Mouse (Mus musculus) adrenal gland, postnatal 10 days (tissue): ENCODE measurements around the gene Gng12. TPM values are rescaled to one million over a fixed set of nuclear protein-coding genes. Genes with fewer than 3 reads are reported as not detected.
"Not testable (repeated sequence)": the region's sequence is repeated elsewhere in the genome, so short reads cannot be mapped to it uniquely, and the experiment has no call there.

Experiments
- DNase-seq: peaks from one replicate; pipeline ENCODE4 v3.0.0; 2021; ENCODE audit warnings: mixed read lengths
- total RNA-seq, 2 experiments: library from RNA; stranded (reverse); gene quantifications; 2 replicates each; pipeline ENCODE4 v1.2.3; 2021

Gene Gng12
- total RNA-seq, 2 experiments from 2014 or later: 85.5 to 86.4 TPM

DNA sequence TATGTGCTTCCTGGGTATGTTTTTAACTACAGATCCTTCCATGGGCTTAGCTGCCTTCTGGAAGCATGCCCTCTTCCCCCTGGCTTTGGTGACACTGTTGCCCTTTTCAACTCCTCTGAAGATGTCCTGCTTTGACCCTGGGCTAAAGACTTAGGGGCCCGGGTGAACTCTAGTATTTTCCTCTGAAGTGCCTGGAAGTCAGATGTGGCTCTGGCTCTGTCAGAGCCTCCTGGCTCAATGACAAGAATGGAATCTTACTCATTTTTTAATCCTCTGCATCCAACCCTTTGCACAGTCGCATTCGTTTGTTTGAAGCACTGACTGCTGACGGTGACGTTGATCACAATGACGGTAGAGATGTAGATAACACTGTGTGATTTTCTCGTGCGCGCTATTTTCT is 96.0 kb downstream of the Gng12 start:
- DNase-seq: no peak

DNA sequence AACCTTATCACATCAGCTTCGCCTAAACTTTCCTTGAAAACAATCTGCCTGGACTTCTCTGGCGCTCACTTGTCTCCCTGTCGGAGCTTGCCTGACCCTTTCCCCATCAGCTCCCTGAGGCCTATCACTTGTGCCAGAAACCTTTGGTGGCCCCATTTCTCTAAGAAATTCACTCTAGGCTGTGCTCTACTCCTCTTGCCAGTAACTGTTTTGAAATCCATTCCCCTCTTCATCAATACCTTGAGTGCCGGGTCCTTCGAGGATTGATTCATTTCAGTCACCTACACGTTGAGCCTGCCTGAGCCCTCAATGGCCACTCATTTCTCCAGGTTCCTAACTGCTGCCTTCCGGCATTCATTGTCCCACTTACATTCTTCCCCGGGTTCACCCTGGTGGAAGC is 96.6 kb downstream of the Gng12 start:
- no peak for DNase-seq

GRCm38 (mm10) chr6:66994981-66995380 is 98.8 kb downstream of the Gng12 start:
- DNase-seq: no peak

- no peak for DNase-seq
Observed at GRCm38 (mm10) chr6:66995825-66996224, 99.6 kb downstream of the Gng12 start.

GRCm38 (mm10) chr6:66996257-66996656 is 100.1 kb downstream of the Gng12 start:
- DNase-seq: no peak

DNA sequence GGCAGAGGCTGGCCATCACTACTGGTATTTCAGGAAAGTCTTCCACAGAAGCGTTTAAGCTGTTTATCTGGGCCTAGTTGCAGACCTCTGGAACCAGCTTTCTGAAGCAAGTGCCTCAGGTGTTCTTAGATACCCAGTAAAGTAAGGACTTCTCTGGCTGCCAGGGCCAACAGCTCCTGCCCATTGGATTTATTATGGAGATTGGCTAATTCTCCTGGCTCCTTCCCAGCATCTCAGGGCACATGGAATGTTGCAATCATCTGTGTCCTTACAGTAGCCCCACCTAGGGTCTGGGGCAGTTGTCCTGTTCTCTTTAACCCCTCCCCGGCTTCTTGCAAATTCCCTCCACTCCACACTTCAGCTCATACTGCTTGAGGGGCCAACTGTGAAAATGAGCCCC is 102.4 kb downstream of the Gng12 start:
- peak; percentile 70 for DNase-seq

DNA sequence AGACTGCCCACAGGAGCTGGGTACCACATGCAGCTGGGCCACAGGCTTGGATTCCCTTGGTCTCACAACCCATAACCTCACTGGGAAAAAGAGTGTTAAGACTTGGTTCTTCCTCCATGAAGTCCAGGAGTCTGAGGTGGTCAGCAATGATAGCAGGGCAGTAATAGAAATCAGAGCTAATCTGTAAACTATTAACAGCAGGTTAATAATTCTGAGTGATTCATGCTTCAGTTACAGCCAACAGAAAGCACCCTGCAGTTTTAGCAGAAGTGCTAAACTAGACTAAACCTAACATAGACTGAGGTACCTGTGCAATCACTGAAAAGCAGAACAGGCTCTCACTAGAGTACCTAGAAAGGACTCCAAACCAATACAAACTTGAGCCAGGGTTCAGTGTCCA is 103.6 kb downstream of the Gng12 start:
- DNase-seq: no peak

DNA sequence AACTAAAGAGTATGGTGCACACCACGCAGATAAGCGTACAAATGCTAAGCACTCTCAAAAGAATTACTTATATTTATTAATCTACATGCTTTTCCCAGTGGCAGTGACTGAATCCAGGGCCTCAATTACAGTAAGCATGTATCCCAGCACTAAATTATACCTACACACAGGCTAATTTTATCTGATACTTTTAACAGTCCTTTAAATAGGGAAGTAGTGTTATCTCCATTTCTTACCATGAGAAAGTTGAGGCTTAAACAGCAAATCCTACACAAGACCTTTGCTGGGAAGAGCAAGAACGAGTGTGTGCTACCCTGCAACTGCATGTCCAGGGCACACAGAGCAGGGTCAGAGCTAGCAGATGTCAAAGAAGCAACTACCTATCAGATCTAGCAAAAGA is 113.7 kb downstream of the Gng12 start:
- no peak for DNase-seq

GRCm38 (mm10) chr6:67010370-67011216 is 114.4 kb downstream of the Gng12 start:
- no peak for DNase-seq

GRCm38 (mm10) chr6:67011217-67011518 is 115.0 kb downstream of the Gng12 start:
- DNase-seq: no peak

GRCm38 (mm10) chr6:67013293-67013948 is 117.2 kb downstream of the Gng12 start:
- no peak for DNase-seq

DNA sequence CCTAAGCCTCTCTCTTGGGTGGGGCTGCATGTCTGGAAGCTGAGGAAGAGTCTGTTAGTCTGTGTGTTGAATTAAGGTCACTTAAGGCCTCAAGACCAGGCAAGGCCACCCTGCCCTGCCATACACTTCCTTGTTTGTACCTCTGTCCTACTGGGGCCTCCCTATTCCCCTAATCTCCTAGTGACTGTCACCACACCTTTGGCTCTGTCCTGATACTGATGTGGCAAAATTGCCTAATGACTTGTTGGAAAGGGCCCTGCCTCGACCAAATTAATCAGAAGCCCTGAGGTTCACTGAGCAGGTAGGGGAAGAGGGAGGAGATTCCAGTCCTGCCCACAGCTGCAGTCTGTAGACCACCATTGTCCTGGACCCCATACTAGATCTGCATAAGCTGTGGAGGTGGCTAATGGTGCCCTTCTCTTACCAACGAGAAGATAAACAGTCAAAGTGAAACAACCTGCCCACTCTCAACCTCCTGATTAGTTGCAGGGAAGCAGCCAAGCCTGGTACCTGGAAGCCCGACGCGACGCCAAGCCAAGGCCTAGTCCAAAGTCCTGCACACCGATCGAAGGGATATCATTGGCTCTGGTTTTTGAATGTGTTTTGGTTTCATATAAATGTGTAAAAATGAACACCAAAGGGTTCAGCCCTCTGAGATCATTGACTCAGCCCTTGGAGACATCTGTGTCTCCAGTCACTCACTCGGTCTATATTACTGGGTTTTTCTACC is 117.9 kb downstream of the Gng12 start:
- DNase-seq: no peak

DNA sequence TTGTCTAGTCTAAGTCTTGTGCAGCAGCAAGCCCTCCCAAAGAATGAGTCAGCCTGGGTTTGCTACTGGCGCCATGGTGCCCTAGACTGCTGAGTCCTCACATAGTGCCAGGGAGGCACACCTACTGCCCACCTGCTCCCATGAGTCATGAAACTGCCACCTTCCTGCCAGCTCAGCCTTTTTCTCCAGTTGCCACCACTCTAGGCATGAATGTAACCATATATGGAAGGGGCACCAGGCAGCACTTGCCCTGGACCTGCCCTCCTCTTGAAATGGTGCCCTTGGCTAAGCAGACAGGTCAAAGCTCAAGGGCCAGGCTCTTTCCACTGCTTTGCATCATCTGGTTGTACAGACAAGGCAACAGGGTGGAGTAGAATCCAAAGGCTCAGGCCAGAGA is 118.5 kb downstream of the Gng12 start:
- peak; percentile 30 for DNase-seq

DNA sequence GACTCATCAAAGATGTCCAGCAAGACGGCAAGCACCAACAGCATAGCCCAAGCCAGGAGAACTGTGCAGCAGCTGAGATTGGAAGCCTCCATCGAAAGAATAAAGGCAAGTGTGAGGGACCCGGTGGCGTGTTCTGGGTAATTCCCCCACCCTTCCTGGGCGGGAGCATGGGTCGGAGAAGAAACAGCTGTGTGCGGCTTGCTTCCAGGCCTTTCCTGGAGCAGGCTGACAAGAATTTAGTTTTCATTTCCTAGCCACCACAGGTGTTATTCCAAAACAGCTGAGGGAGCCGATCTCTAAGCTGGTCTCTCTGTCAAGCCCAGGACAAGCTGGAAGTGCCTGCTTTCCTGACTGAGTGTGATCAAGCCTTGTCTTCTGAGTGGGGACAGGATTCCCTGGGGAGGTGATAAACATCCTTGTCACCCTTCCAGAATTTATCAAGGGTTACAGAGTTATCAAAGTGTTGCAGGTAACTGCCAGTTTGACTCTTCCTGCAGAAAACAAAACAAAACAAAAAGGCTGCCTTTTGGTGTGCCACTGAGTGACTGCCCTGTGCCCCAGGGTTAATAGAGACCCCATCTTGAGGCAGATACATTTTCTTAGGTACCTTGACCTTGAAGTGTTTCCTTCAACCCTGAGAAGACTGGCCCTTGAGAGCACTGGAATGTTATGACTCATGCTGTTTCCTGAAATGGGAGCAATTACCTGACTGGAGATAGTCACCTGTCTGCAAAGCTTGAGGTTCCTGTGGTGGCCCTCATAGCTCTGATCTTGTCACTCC is 119.7 kb downstream of the Gng12 start:
- DNase-seq: no peak

DNA sequence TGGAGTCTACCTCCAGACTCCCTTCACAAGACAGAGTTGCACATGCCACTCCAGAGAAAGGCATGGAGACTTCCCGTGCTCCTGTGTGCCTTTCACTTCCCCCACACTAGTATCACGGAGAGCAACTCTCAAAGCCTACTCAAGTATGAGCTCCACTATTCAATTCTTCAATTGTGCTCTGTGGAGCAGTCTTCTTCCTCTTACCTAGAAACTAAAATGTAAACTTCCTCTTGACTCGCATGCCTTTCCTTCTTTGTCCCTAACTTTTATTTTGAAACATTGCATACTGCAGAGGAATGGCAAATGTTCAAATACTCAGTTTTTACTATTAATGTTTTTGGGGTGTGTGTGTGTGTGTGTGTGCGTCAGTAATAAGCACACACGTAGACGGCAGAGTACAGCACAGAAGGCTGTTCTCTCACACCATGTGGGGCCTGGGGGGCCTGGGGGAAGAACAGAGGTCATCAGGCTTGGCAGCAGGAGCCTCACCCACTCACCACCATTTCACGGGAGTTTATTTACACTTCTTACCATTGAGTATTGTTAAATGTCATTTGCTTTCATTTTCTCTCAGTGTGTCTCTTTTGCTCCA is 120.4 kb downstream of the Gng12 start:
- no peak for DNase-seq

DNA sequence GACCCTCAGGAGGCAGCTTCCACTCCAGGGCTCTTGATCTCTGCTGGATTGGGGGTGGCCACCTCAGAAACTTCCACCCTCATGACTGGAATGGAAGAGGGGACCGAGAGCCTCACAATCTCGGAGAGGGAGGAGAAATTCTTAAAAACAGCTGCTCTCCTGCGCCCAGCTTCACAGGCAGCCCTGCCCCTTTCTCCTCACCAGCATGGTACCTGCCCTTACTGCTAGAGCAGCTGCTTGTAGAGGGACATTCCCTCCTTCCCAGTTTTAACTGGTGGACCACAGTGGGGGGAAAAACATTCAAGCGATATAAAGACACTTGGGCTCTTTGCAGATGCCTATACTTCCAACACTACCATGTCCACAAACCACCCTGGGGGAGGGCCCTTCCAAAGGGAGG is 122.2 kb downstream of the Gng12 start:
- no peak for DNase-seq

DNA sequence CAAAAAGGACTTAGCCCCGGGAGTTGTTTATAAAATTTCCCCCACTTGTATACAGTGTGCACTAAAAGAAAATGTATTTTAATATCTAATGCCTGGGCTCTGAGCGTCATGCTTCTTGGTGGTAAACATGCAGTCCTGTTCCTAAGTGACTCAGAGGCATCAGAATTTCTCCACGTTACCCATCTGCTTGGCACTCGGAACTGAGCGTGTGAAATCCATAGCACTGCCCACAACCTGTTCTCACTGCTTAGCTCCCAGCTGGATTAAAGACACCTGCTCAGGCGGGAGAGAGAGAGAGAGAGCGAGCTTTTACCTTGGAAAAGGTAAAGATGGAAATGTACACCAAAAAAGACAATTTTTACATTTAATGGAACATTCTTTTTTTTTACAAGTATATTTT is 122.8 kb downstream of the Gng12 start:
- not testable (repeated sequence) for DNase-seq

DNA sequence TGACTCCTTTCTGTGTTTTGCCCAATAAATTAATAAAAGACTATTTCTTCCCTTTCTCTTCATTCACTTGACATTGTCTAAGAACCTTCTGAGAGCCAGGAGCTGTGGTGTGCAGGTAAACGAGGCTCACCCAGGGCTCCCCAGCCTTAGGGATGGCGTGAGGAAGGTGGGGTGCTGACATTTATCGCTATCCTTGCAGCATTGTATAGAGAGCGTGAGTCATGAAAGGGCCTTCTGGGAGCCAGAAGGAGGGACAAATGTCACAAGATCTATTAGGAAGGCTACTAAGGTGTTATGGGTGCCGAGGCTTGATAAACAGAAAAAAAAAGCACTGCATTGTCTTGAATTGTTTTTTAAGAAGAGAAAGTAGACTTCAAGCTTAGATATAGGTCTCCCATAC is 125.1 kb downstream of the Gng12 start:
- DNase-seq: no peak

GRCm38 (mm10) chr6:67023729-67024128 is 127.5 kb downstream of the Gng12 start:
- no peak for DNase-seq

- no peak for DNase-seq
Observed at GRCm38 (mm10) chr6:67026661-67027060, 130.5 kb downstream of the Gng12 start.

DNA sequence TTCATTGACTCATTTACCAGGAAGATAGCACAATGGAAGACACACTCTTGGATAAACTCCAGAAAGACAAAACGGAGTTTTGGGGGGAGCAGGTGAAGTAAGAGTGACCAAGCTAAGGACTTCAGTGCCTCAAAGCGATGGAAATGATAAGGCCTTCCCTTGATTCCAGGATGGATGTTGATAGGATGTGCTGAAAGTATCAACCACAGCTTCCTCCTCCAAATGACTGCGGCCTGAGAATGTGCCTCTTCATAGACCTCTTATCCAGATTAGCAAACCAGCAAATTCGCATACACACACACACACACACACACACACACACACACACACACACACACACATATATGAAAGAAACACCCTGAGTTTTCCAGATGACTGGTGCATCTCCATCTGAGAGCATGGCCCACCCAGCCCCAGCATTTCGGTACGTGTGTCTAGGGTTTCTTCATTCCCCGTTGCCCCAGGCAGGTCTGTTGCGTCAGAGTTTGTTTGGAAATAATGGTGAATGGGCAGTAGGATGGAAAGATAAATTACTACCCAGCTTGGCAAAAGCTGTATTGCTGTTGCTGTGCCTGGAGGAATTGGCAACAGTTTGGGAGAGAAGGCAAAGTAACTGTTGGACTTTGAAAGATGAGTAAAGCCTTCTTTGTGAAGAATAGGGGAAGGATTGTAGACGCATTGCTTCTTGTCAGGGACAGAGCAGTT is 131.4 kb downstream of the Gng12 start:
- peak; percentile 34 for DNase-seq
